Mouse (Mus musculus): ENCODE measurements around the gene Ppfibp1. TPM values are rescaled to one million over a fixed set of nuclear protein-coding genes. Genes with fewer than 3 reads are reported as not detected.

Ppfibp1 gene
- polyA plus RNA-seq, 1 experiment from 2014 or later, result 48.1 TPM

GRCm38 (mm10) chr6:146913489-146914198, 25.4 kb downstream of the Ppfibp1 start:
- H3K9ac ChIP-seq (ENCODE audit: low read length), result no peak overlapping the region
- 22% methylated on average over 4 of the region's 4 CpGs for WGBS
- ATAC-seq (replicated peaks; ENCODE audit: low FRiP score, low TSS enrichment, low read depth), result no peak

GRCm38 (mm10) chr6:146915808-146916207, 27.5 kb downstream of the Ppfibp1 start:
- no peak for ATAC-seq (replicated peaks; ENCODE audit: low FRiP score, low TSS enrichment, low read depth)
- Histone ChIP-seq H3K9ac (ENCODE audit: low read length) (no peak overlapping the region), H3K9me3 (ENCODE audit: control insufficient read depth, low read length) (no peaks in the 10 kb centered on the region), H3K27me3 (replicated peaks; ENCODE audit: control insufficient read depth, insufficient read depth, low read length) (no peaks in the 10 kb centered on the region), H3K4me3 (ENCODE audit: low read depth, low read length) (no peak overlapping the region), H3K36me3 (ENCODE audit: control insufficient read depth, insufficient read depth, low read length) (no peaks in the 10 kb centered on the region), H3K27ac (ENCODE audit: low read depth) (no peak overlapping the region), H3K4me1 (replicated peaks; ENCODE audit: control insufficient read depth, insufficient read depth, low read length) (peaks cover 30% of the 10 kb centered on the region), H3K4me2 (ENCODE audit: low read length) (no peak overlapping the region)
- DNase-seq (ENCODE audit: low spot score), result no peak
- 93% methylated on average over 1 of the region's 1 CpGs for WGBS

More at GRCm38 (mm10) chr6:146913489-146914198, 25.4 kb downstream of the Ppfibp1 start:
- Histone ChIP-seq H3K27me3 (replicated peaks; ENCODE audit: control insufficient read depth, insufficient read depth, low read length) (no peaks in the 10 kb centered on the region), H3K27ac (ENCODE audit: low read depth) (peak overlapping the region; percentile 74), H3K9me3 (ENCODE audit: control insufficient read depth, low read length) (no peaks in the 10 kb centered on the region), H3K4me2 (ENCODE audit: low read length) (peak overlapping the region; percentile 15; the same call in 1 of the 2 replicates), H3K4me3 (ENCODE audit: low read depth, low read length) (no peak overlapping the region), H3K36me3 (ENCODE audit: control insufficient read depth, insufficient read depth, low read length) (no peaks in the 10 kb centered on the region), H3K4me1 (replicated peaks; ENCODE audit: control insufficient read depth, insufficient read depth, low read length) (peaks cover 30% of the 10 kb centered on the region)
- no peak for DNase-seq (ENCODE audit: low spot score)

- no peaks in the 10 kb centered on the region for H3K27me3 ChIP-seq (replicated peaks; ENCODE audit: control insufficient read depth, insufficient read depth, low read length)
- 84% methylated on average over 3 of the region's 3 CpGs for WGBS
- no peak for ATAC-seq (replicated peaks; ENCODE audit: low FRiP score, low TSS enrichment, low read depth)
- H3K4me1 ChIP-seq (replicated peaks; ENCODE audit: control insufficient read depth, insufficient read depth, low read length), result peaks cover 17% of the 10 kb centered on the region; the same call in 1 of the 2 replicates
- H3K9me3 ChIP-seq (ENCODE audit: control insufficient read depth, low read length), result no peaks in the 10 kb centered on the region
- H3K4me3 ChIP-seq (ENCODE audit: low read depth, low read length), result no peak overlapping the region
- no peak overlapping the region for H3K9ac ChIP-seq (ENCODE audit: low read length)
- DNase-seq (ENCODE audit: low spot score), result no peak
- H3K4me2 ChIP-seq (ENCODE audit: low read length), result no peak overlapping the region
- no peaks in the 10 kb centered on the region for H3K36me3 ChIP-seq (ENCODE audit: control insufficient read depth, insufficient read depth, low read length)
- H3K27ac ChIP-seq (ENCODE audit: low read depth), result no peak overlapping the region
Observed at GRCm38 (mm10) chr6:146917396-146917795, 29.1 kb downstream of the Ppfibp1 start.

GRCm38 (mm10) chr6:146918341-146918740, 30.1 kb downstream of the Ppfibp1 start:
- no peak for DNase-seq (ENCODE audit: low spot score)
- 89% methylated on average over 6 of the region's 6 CpGs for WGBS
- no peak overlapping the region for H3K9ac ChIP-seq (ENCODE audit: low read length)
- H3K4me2 ChIP-seq (ENCODE audit: low read length), result no peak overlapping the region
- no peak overlapping the region for H3K27ac ChIP-seq (ENCODE audit: low read depth)
- peaks cover 9% of the 10 kb centered on the region; the same call in 1 of the 2 replicates for H3K4me1 ChIP-seq (replicated peaks; ENCODE audit: control insufficient read depth, insufficient read depth, low read length)
- H3K36me3 ChIP-seq (ENCODE audit: control insufficient read depth, insufficient read depth, low read length), result no peaks in the 10 kb centered on the region
- no peak for ATAC-seq (replicated peaks; ENCODE audit: low FRiP score, low TSS enrichment, low read depth)
- no peaks in the 10 kb centered on the region for H3K9me3 ChIP-seq (ENCODE audit: control insufficient read depth, low read length)
- no peak overlapping the region for H3K4me3 ChIP-seq (ENCODE audit: low read depth, low read length)
- H3K27me3 ChIP-seq (replicated peaks; ENCODE audit: control insufficient read depth, insufficient read depth, low read length), result no peaks in the 10 kb centered on the region

GRCm38 (mm10) chr6:146926415-146926980, 38.2 kb downstream of the Ppfibp1 start:
- no peaks in the 10 kb centered on the region for H3K27me3 ChIP-seq (replicated peaks; ENCODE audit: control insufficient read depth, insufficient read depth, low read length)
- no peaks in the 10 kb centered on the region for H3K36me3 ChIP-seq (ENCODE audit: control insufficient read depth, insufficient read depth, low read length)
- WGBS, result 74% methylated on average over 5 of the region's 5 CpGs
- peaks cover 12% of the 10 kb centered on the region; the same call in 1 of the 2 replicates for H3K4me1 ChIP-seq (replicated peaks; ENCODE audit: control insufficient read depth, insufficient read depth, low read length)
- H3K9ac ChIP-seq (ENCODE audit: low read length), result no peak overlapping the region
- ATAC-seq (replicated peaks; ENCODE audit: low FRiP score, low TSS enrichment, low read depth) (no peak), DNase-seq (ENCODE audit: low spot score) (no peak)
- no peak overlapping the region for H3K4me3 ChIP-seq (ENCODE audit: low read depth, low read length)
- H3K9me3 ChIP-seq (ENCODE audit: control insufficient read depth, low read length), result no peaks in the 10 kb centered on the region
- H3K4me2 ChIP-seq (ENCODE audit: low read length), result no peak overlapping the region
- no peak overlapping the region for H3K27ac ChIP-seq (ENCODE audit: low read depth)

- H3K27ac ChIP-seq (ENCODE audit: low read depth), result no peak overlapping the region
- 32% methylated on average over 3 of the region's 3 CpGs for WGBS
- no peak overlapping the region for H3K4me2 ChIP-seq (ENCODE audit: low read length)
- DNase-seq (ENCODE audit: low spot score) (no peak), ATAC-seq (replicated peaks; ENCODE audit: low FRiP score, low TSS enrichment, low read depth) (no peak)
- no peak overlapping the region for H3K4me3 ChIP-seq (ENCODE audit: low read depth, low read length)
- no peak overlapping the region for H3K9ac ChIP-seq (ENCODE audit: low read length)
- H3K27me3 ChIP-seq (replicated peaks; ENCODE audit: control insufficient read depth, insufficient read depth, low read length), result no peaks in the 10 kb centered on the region
- no peaks in the 10 kb centered on the region for H3K36me3 ChIP-seq (ENCODE audit: control insufficient read depth, insufficient read depth, low read length)
- peaks cover 16% of the 10 kb centered on the region; the same call in 1 of the 2 replicates for H3K4me1 ChIP-seq (replicated peaks; ENCODE audit: control insufficient read depth, insufficient read depth, low read length)
- no peaks in the 10 kb centered on the region for H3K9me3 ChIP-seq (ENCODE audit: control insufficient read depth, low read length)
Observed at GRCm38 (mm10) chr6:146928108-146928507, 39.8 kb downstream of the Ppfibp1 start.

GRCm38 (mm10) chr6:146929031-146929430, 40.7 kb downstream of the Ppfibp1 start:
- ATAC-seq (replicated peaks; ENCODE audit: low FRiP score, low TSS enrichment, low read depth) (no peak), DNase-seq (ENCODE audit: low spot score) (no peak)
- H3K4me1 ChIP-seq (replicated peaks; ENCODE audit: control insufficient read depth, insufficient read depth, low read length), result peaks cover 19% of the 10 kb centered on the region; the same call in 1 of the 2 replicates
- no peaks in the 10 kb centered on the region for H3K9me3 ChIP-seq (ENCODE audit: control insufficient read depth, low read length)
- no peak overlapping the region for H3K4me3 ChIP-seq (ENCODE audit: low read depth, low read length)
- H3K9ac ChIP-seq (ENCODE audit: low read length), result no peak overlapping the region
- H3K4me2 ChIP-seq (ENCODE audit: low read length), result no peak overlapping the region
- H3K36me3 ChIP-seq (ENCODE audit: control insufficient read depth, insufficient read depth, low read length), result no peaks in the 10 kb centered on the region
- no peak overlapping the region for H3K27ac ChIP-seq (ENCODE audit: low read depth)
- H3K27me3 ChIP-seq (replicated peaks; ENCODE audit: control insufficient read depth, insufficient read depth, low read length), result no peaks in the 10 kb centered on the region
- 78% methylated on average over 2 of the region's 2 CpGs for WGBS

GRCm38 (mm10) chr6:146933123-146933522, 44.8 kb downstream of the Ppfibp1 start:
- no peaks in the 10 kb centered on the region for H3K9me3 ChIP-seq (ENCODE audit: control insufficient read depth, low read length)
- no peaks in the 10 kb centered on the region for H3K36me3 ChIP-seq (ENCODE audit: control insufficient read depth, insufficient read depth, low read length)
- no peak overlapping the region for H3K4me2 ChIP-seq (ENCODE audit: low read length)
- H3K4me3 ChIP-seq (ENCODE audit: low read depth, low read length), result no peak overlapping the region
- H3K27me3 ChIP-seq (replicated peaks; ENCODE audit: control insufficient read depth, insufficient read depth, low read length), result no peaks in the 10 kb centered on the region
- DNase-seq (ENCODE audit: low spot score) (no peak), ATAC-seq (replicated peaks; ENCODE audit: low FRiP score, low TSS enrichment, low read depth) (no peak)
- 34% methylated on average over 6 of the region's 6 CpGs for WGBS
- no peak overlapping the region for H3K9ac ChIP-seq (ENCODE audit: low read length)
- H3K4me1 ChIP-seq (replicated peaks; ENCODE audit: control insufficient read depth, insufficient read depth, low read length), result peaks cover 13% of the 10 kb centered on the region
- H3K27ac ChIP-seq (ENCODE audit: low read depth), result 0 out of 2 replicates have a peak overlapping the region, but pooled peaks have one; percentile 30

Measured in intestine, embryonic 14.5 days (tissue).